Mouse (Mus musculus) retina, postnatal 1 day (tissue): ENCODE results near the gene Pip5k1b.

Experiments used
- DNase-seq: peaks from one replicate; pipeline ENCODE4 v3.0.0-alpha.2; 2012

The Pip5k1b gene

DNA sequence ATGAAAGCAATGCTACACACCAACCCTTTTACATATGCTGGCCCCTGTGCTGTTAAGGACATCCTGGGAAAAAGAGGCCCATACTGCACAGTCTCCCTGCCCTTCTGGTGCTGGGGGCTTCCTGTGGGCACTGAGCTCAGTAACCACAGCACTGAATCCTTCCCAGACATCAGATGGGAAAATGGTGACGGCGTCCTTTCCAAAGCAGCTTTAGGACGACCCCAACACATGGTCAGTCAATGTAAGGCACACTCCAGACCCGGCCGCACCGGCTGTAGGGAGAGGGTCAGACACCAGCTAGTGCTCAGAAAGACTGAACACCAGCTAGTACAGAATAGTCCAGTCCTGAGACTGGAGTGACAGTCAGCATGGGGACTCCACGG lies 13.4 kb downstream of the Pip5k1b start:
- DNase-seq, result no peak

DNA sequence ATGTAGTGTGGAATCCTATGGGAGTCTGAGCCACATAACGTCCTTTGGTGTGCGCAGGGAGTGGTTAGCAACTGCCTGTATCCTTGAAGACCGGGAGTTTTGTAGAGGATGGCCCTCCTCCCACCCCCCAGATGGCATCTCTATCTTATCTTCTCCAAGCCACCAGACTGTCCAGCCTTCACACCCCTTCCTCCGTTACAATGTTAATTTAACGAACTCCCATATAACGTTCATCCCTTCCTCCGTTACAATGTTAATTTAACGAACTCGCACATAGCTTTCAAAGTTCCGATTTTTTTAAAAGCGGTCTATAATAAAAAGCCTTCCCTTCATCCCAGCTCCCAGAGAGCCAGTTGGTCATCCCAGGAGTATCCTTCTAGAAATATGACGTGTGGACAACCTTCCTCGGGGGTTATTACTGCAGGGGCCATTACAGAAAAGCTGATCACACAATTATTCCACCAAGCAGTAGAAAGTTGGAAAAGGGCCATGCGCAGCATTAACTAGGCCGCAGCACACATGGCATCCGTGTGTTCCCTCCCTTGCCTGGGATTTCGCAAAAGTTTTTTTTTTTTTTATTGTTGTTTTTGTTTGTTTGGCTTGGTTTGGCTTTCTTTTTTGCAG lies 13.9 kb downstream of the Pip5k1b start:
- DNase-seq, result peak; percentile 40

DNA sequence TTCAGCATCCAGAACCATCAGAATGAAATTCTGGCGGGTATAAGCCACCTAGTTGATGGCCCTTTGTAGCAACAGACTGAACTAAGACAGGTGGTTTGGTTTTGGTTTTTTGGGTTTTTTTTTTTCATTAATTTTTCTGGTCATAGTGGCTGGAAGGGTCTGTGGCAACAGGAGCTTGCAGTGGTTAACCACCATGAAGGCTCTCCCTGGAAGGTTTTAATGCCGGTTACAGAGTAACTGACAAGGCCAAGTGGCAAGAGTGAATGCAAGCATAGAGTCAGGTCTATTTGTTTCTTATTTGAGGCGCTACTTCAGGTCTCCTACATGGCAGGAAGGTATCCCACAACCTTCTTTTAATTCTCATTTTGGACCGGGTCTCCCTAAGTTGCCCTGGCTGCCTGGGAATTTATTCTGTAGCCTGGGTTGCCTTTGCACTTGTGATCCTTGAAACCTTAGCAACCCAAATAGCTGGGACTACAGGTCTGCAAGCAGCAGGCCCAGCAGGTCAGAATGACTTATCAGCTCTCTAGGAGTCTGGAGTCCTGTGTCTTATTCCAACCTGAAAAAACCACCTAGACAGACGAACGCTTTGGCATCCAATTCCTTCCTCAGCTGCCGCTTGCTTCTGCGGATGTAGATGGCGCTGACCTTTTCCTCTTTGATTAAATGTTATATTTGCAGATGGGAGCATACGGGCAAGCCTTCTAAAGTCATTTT lies 14.6 kb downstream of the Pip5k1b start:
- no peak for DNase-seq

DNA sequence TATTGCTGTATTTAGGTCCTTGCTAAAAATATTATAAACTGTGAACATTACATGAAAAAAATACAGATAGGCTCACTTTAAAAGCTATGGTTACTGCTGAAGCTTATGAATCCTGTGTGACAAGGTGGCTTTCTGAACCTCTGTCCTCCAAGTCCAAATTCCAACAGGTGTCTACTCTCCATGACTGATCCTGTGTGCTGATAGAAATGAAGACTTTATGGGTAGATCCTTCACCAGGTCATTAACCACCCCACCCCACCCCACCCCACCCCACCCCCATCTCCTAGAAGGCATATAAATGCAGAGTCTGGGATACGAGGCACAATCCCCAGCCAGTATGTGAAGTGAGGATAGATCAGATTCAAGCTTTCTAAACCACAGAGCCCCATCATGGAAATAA lies 16.6 kb downstream of the Pip5k1b start:
- no peak for DNase-seq

DNA sequence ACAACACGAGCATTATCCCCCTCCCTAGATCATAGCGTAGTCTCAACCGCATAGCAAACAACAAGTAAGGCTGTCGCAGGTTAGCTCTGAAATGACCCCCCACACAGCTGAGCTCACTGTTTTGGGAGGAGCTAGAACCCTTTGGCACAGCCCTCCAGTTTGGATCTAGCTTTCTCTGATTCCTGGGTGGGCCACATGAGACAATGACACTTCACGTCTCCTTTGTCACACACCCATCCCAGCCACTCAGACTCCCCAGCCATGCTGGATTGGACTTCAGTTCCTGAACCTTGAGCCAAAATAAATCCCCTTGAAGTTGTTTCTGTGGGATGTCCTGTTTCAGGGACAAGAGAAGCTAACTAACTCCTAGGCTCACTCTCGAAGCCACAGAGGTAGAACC lies 17.5 kb downstream of the Pip5k1b start:
- DNase-seq, result no peak

DNA sequence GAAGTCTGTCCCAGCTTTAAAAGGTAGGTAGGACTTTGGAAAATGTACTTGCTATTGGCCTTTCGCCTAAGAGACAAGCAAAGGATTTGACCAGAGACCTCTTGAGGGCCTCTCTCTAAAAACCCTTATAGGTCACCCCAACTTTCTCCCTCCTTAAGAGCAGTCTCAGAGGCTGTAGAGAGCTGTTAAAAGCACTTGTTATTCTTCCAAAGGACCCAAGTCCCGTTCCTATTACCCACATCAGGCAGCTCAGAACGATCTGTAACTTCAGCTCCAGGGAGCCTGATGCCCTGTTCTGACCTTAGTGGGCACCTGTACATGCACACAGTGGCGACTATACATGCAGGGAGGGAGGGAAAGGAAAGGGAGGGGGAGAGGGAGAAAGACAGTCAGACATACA lies 18.0 kb downstream of the Pip5k1b start:
- no peak for DNase-seq

DNA sequence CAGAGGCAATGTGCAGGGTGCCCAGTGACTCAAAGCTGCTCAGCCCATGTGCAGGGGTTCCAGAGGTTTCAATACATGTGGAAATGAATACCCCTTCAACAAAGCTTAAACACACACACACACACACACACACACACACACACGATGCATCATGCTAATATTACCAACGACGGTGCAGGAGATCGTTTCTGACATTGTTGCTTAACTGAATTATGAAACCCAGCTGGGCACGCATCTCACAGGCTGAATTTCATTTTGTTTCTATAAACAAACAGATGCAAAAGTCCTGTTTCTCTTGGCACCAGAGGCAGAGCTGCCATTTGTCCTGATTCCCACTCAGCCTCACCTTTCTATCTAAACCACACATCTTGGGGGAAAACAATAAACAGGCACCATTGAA lies 18.8 kb downstream of the Pip5k1b start:
- no peak for DNase-seq

DNA sequence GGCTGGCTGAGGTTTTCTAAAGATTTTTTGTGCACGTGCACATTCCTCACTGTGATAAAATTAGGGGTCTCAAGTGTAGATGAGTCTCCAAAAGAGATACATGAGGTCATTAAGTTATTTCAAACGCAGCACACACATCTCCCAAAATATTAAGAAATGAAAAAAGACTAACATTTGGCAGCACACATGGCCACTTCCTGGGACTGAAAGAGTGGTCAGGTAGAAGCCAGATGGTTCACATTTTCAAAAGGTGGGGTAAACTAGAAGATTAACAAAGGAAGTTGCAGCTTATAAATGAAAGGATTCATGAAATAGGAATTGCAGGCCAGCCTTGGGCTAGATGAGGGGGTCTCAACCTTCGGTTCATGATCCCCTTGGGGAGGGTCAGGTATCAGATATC lies 19.4 kb downstream of the Pip5k1b start:
- no peak for DNase-seq

DNA sequence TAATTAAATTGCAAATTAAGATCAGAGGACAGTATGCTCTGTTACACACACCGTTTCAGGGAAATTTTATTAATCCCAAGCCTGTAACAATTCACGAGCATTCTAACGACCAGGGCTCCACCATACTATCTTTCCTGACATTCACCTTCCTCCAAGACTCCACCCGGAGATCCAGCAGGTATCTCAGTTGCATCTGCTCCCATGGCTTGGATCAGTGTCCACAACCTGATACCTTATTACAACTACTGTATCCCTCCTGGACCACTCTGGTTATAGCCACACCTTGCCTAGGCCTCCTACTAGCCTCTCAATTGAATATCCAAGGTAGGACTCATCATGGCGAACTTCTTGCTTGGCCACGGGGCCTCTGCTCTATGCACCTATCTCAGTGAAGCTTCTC lies 20.5 kb downstream of the Pip5k1b start:
- DNase-seq, result no peak

DNA sequence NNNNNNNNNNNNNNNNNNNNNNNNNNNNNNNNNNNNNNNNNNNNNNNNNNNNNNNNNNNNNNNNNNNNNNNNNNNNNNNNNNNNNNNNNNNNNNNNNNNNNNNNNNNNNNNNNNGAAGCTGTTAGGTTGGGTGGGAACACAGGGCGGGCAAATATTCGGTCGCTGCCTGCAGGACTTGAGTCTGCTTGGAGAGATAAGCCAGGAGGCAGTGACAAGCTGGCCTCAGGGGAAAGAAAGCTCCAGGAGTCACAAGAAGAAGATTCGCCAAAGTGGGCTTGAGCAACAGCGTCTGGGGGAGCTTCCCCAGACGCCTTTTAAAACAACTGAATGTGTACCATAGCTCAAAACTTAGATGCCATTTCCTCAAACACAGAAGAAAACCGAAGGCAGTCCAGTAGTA lies 20.9 kb downstream of the Pip5k1b start:
- DNase-seq, result no peak

DNA sequence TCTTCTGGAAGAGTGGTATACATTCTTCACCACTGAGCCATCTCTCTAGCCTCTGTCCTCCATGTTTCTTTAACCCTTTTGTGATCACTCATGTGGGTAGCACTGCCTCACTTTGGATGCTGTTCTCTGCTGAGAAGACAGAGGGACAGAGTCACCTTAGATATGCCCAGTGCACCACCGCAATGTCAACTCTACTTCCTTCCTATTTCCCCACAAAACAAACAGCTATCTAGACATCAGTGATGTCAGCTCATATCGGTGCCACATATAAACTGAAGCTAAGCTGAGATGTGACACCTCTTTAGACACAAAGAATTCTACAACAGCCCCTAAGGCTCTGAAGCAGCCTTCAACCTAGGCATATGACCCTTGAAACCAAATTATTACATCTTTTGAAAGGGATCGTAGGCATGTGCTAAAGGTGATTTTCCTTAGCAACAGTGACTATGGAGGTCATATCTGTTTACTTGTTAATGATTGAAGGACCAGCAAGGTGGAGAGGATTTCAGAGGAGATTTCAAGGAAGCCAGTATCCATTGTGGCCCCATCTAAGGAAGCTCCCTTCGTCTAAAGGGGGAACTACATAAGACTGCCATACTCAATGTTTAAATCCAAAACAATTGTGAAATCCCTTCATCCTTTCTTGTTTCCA lies 26.6 kb downstream of the Pip5k1b start:
- no peak for DNase-seq

DNA sequence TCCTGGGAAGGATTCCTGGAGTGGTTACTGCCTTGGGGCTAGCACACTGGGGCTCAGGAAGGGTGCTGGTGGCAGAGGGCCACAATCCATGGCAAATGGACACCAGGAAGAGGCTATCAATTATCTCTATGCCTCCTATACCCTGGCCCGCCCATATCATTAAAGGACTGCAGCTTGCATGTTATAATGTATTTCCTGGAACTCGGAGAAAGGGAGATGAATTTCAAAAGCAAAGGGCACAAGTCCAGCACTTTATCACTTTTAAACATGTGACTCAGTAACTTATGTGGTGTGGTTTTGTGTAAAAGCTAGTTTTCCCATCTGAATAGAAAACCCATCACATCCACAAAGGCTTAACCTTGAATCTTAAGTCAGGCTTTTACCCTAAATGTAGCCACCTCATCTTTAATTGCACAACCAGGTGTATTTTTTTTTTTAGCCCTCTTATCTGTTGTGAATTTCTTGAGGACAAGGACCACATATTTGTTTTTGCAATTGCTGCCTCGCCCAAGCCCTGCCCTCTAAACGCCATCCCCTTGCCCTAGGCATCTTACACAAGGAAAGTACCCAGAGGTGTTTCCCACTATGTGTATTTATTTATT lies 27.4 kb downstream of the Pip5k1b start:
- DNase-seq, result no peak

DNA sequence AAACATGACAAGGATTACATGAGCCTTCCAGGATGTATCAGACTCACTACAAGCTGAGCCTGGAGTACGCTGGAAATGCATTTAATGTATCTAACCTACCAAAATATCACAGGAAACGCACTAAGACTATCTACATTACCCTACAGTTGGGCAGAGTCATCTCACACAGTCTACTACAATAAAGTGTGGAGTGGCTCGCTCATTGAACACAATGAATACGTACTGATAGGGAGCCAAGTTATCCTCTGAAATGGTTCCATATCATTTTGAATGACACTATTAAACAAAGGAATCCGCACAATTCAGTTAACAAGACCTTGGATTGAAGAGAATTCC lies 28.1 kb downstream of the Pip5k1b start:
- DNase-seq, result no peak

DNA sequence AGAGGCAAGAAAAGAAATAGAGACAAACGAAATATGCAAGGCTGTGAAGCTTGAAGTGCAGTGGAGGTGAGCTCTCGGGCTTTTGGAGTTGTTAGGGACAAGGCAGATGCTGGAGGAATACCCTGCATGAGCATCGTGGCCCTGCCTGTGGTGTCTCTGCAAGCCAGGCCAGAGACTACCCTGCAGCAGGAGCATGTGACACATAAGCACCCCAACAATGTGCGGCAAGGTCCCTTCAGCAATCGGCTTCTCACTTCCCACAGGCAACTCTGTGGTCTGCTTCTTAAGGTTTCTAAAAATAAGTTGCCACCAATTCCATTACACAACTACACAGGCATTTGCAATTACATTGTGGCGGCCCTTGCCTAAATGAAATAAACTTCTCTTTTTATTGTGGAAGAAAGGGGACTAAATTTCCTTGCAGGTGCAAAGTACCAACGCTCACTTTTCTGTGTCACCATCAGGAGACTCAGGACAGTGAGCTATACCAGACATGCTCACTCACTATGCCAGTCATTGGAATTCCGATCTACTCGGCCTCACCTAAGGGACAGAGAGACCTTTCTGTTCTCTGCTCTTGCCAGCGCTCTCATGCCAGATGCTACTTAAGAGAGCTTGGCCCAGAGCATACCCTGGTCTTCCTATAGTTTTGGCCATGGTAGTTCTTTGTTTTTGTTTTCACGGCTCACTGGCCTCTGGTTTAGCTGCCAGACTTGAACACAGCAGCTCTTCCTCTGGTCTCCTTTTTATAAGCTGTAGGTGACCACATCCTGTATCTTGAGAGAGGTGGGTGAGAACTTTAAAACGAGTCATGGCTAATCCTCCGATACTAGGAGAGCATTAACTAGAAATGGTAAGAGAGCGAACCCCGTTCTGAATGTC lies 28.7 kb downstream of the Pip5k1b start:
- no peak for DNase-seq

DNA sequence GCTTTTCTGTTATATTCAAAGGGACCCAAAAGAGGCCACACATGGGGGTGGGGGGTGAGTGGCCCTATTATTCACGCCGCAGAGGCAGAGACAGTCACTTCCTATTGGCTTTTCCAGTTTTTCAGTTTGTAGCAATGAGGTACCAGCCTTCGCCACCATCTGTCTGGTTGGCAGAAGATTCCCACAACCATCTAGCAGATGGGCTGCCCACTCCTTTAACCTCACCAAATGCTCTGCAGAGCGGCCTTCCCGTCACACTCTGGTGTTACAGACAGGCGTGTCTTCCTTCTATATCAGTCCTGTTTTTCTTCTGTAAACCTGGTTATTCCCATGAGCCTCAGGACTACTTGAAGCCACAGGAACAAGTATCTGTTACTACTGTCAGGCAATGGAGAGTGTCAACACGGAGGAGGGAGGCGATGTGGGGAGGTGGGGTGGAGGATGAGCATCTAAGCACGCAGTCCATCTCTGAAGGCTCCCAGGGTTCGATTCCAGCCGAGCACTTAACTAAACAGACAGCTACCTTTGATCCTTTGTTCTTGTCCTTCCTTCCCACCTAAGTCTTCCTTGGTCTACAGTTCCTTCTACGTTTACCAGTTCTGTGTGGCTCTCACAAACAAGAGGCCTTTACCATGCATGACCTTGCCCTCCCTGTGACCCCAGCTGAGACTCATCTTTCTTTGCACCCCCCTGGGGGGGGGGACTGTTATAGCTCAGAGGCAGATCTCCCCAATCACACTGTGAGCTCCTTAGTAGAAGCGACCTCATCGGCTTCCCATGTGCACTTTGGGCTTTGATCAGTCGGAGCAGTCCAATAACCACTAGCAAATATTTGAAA lies 32.0 kb downstream of the Pip5k1b start:
- DNase-seq, result peak; percentile 41

DNA sequence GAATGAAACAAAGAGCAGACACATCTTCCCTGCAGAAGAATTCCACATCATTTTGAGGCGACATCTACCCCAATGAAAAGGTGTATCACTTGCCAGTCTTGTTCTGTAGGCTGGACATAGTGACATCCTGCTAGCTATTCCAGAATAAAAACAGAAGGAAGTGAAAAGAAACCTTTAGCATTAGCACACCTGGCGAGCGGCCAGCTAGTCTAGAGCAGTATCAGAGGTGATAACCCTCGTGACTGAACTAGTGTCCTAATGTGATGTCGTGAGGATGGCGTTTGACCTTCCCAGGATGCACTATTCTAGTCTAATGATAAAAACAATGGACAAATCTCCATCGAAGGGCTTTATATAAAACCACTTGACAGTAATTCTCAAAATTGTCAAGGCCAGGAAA lies 33.7 kb downstream of the Pip5k1b start:
- no peak for DNase-seq

DNA sequence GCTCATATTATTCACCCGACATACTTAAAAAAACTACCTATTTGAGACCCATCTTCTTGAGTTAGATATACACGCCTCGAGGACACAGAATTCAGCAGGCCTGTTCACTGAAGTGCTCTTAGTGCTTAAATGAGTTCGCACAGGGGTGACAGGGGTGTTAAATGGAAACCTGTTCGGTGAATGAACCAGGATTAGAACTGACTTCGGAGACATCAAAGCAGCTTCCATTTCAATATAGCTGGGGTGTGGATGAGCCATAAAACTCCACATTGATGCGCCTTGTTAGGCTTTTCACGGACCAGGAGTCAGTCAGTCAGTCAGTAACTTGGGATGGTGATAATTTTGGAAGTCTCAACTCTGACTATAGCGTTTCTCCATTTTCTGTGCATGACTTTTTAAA lies 34.5 kb downstream of the Pip5k1b start:
- no peak for DNase-seq

DNA sequence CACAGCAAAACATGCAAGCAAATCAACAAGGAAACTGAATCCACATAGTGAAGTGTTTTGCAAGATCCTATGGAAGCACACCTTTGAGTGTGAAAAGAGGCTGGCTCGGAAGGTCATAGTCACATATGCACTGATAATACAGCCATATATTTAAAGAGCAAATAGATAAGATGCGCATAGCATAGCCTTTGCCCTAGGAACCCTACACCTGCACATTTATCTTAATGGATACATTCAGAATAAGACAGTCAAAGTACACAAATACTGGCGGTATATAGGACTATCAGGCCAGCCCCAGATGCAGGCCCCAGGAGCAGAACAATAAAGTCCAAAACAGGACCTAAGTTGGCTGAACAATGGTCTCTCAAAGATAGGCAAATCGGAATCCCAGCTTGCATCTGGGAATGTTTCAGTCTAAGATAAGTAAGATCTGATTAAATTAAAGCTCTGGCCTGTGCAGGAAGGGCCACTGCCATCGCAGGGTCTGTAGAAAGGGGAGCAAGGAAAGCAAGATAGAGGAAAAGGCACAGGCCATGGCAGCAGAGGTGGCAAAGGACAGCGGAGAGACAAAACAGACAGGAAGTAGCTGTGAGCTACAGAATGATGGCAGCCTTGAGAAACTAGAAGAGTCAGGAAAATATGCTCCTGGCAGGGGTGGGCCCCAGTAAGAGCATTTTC lies 35.8 kb downstream of the Pip5k1b start:
- DNase-seq, result no peak

DNA sequence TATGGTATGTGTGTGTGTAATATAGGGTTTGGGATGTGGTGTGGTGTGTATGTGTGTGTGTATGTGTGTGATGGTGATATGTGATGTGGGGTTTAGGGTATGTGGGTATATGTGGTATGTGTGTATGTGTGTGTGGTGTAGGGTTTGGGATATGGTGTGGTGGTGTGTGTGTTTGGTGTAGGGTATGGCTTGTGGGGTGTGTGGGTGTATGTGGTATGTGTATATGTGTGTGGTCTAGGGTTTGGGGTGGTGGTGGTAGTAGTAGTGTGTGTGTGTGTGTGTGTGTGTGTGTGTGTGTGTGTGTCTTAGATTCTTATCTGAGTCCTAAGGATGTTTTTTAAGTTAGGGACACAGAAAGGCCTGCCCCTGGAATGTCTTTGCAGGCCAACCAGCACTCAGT lies 37.3 kb downstream of the Pip5k1b start:
- no peak for DNase-seq

DNA sequence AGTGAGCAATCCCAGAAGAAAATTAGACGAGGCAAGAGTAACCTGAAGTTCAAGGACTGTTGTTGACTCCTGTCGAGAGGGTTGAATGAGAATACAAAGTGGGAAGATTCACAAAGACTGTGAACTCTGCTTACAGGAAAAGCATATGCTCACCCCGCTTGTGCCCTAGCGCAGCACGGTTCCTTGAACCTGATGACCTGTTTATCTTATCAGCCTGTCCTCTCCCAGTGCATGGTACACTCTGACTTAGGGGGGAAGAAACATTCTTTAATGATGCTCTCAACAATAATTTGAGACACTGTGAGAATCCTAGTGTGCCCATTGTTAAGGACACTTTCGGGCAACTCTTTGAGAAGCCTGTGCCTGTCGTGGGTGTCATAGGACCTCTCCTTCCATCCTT lies 38.6 kb downstream of the Pip5k1b start:
- DNase-seq, result no peak

DNA sequence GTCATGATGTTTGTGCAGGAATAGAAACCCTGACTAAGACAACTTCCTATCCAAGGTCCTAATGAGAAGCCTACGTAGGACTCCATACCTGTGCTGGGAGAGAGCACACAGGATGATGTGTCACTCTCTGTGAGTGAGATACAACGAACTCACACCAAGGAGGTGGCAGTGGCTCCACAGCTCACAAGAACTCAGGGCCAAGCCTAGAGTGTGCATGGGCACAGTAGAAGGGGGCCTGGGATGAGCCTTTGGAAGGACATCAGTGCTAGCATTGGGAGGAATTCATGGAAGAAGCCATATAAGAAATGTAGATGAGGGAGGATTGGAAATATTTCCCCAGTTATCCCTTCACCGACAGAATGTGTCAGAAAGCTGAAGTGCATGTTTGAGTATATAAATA lies 39.7 kb downstream of the Pip5k1b start:
- no peak for DNase-seq
